Mouse (Mus musculus) kidney, embryonic 14.5 days (tissue): Measurements from ENCODE around the gene Adh4. TPM values are rescaled to one million over a fixed set of nuclear protein-coding genes. Genes with fewer than 3 reads are reported as not detected.
"Not testable (repeated sequence)": the region's sequence is repeated elsewhere in the genome, so short reads cannot be mapped to it uniquely, and the experiment has no call there.

Experiments
- ATAC-seq: fragments of 200-750 bp; cut with Nextera tagmentation; 2 replicates; pipeline ENCODE4 v1.8.0; 2017; ENCODE audit warnings: moderate number of reproducible peaks, mild to moderate bottlenecking, moderate TSS enrichment, moderate library complexity; ENCODE audit not compliant: low FRiP score, low TSS enrichment
- H3K27ac ChIP-seq: fragments of 300-500 bp; sonication (generic); 2 replicates; pipeline ENCODE4 v1.5.1; 2014; ENCODE audit warnings: low read depth, mild to moderate bottlenecking, low read length, moderate library complexity, mixed read lengths
- H3K27me3 ChIP-seq: fragments of 300-500 bp; sonication (generic); 2 replicates; pipeline ENCODE4 v1.6.1; 2014; ENCODE audit warnings: mild to moderate bottlenecking, low read length; ENCODE audit not compliant: control insufficient read depth, insufficient read depth
- H3K36me3 ChIP-seq: fragments of 300-500 bp; sonication (generic); 2 replicates; pipeline ENCODE4 v1.6.1; 2014; ENCODE audit warnings: low read length, mixed read lengths; ENCODE audit not compliant: control insufficient read depth, insufficient read depth
- H3K4me1 ChIP-seq: fragments of 300-500 bp; sonication (generic); 2 replicates; pipeline ENCODE4 v1.6.1; 2014; ENCODE audit warnings: low read length, mixed read lengths; ENCODE audit not compliant: control insufficient read depth, insufficient read depth
- H3K4me2 ChIP-seq: fragments of 300-500 bp; sonication (generic); replicated peaks from 2 replicates; pipeline ENCODE4 v1.6.1; 2014; ENCODE audit warnings: low read depth, mild to moderate bottlenecking, low read length
- H3K4me3 ChIP-seq: fragments of 300-500 bp; sonication (generic); 2 replicates; pipeline ENCODE4 v1.5.1; 2014; ENCODE audit warnings: mild to moderate bottlenecking, low read length
- H3K9ac ChIP-seq: fragments of 300-500 bp; sonication (generic); 2 replicates; pipeline ENCODE4 v1.6.1; 2014; ENCODE audit warnings: low read depth, mild to moderate bottlenecking, low read length, moderate library complexity
- H3K9me3 ChIP-seq: fragments of 300-500 bp; sonication (generic); 2 replicates; pipeline ENCODE4 v1.6.1; 2016; ENCODE audit warnings: low read length; ENCODE audit not compliant: control insufficient read depth
- WGBS: fragments of 180-500 bp; shearing (Covaris S2); extraction: QIAGEN DNeasy Blood & Tissue Kit; methylation state at CpG from one replicate; pipeline ENCODE4 v1.1.7; 2014; 5-methylcytosine and 5-hydroxymethylcytosine counted together
- polyA plus RNA-seq: library from polyadenylated mRNA; unstranded; fragments of >200 nt; fragmentation: Nextera tagmentation; extraction: Ambion mirVana; gene quantifications from 2 replicates; pipeline ENCODE4 v1.2.1, GENCODE M21; 2014

Adh4 gene
- polyA plus RNA-seq, 1 experiment from 2014 or later = not detected

DNA sequence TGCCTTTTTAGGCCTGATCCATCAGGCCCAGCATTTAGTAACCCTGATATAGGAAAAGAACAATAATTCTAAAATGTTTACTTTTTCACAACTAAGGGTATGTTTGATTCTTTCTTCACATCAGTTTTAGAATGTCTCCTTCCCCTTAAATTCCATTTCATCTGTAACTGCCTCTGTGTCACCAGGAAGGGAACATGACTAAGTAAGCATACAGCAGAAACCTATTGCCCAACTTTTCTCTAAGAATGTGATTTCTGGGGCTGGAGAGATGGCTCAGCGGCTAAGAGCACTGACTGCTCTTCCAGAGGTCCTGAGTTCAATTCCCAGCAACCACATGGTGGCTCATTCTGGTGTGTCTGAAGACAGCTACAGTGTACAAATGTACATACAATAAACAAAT lies 39.0 kb downstream of the Adh4 start:
- 94% methylated on average over 1 of the region's 1 CpGs for WGBS
- Histone ChIP-seq H3K27me3 (no peaks in the 10 kb centered on the region), H3K4me2 (no peak overlapping the region), H3K27ac (no peak overlapping the region), H3K9me3 (no peaks in the 10 kb centered on the region), H3K4me1 (no peaks in the 10 kb centered on the region), H3K9ac (no peak overlapping the region), H3K4me3 (no peak overlapping the region), H3K36me3 (peaks cover 90% of the 10 kb centered on the region)
- ATAC-seq = no peak

DNA sequence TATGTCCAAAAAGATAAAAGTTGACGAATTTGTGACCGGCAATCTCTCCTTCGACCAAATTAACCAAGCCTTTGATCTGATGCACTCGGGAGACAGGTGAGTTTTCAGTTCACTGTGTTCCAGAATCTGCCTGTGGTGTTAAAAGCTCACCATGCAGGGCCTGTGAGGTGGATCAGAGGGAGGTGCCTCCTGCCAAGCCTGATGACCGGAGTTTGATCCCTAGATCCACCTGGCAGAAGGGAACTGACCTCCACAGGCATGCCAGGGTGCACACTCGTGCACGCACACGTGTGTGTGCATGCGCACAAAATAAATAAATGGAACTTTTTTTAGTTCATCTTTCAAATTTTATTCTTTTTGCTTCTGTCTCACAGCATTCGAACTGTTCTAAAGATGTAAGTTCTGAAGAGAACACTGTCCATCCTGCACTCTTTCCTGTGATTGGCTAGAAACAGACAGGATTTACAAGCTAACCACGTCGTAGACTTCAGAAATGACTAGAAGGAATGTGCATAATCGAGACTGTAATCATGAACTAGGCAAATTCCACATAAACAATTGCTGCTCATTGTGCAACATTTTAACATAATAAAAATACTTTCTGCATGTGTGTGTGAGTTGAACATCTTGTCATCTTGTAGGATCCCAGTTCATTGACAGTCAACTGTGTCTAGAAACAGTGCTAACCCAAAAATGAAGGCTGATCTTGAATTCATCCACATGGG lies 39.6 kb downstream of the Adh4 start:
- H3K27ac ChIP-seq = no peak overlapping the region
- H3K4me2 ChIP-seq = no peak overlapping the region
- no peaks in the 10 kb centered on the region for H3K27me3 ChIP-seq
- ATAC-seq = no peak
- no peak overlapping the region for H3K4me3 ChIP-seq
- no peaks in the 10 kb centered on the region for H3K9me3 ChIP-seq
- H3K36me3 ChIP-seq = peaks cover 90% of the 10 kb centered on the region
- WGBS = 92% methylated on average over 13 of the region's 13 CpGs
- H3K9ac ChIP-seq = no peak overlapping the region
- no peaks in the 10 kb centered on the region for H3K4me1 ChIP-seq

DNA sequence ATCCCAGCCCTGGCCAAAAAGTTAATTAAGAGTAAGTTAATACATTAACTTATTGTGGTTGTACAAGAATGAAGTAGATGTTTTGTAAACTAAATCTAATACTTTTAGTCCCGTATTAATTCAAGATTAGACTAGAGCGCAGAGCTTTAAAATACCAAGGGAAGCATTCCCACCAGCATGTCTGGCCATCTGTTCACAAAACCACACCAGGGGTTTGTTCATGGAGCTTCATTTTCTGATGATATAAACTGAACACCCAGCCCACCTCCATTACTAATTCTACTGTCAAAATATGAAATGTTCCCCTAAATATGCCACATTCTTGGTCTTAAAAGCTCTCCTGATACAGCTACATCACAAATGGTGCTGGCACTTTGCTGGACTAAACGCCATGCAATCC lies 43.2 kb downstream of the Adh4 start:
- no peak overlapping the region for H3K4me3 ChIP-seq
- WGBS = 95% methylated on average over 3 of the region's 3 CpGs
- ATAC-seq = no peak
- H3K27me3 ChIP-seq = no peaks in the 10 kb centered on the region
- H3K27ac ChIP-seq = no peak overlapping the region
- H3K9ac ChIP-seq = no peak overlapping the region
- H3K4me1 ChIP-seq = no peaks in the 10 kb centered on the region
- H3K36me3 ChIP-seq = peaks cover 78% of the 10 kb centered on the region
- no peaks in the 10 kb centered on the region for H3K9me3 ChIP-seq
- H3K4me2 ChIP-seq = no peak overlapping the region

DNA sequence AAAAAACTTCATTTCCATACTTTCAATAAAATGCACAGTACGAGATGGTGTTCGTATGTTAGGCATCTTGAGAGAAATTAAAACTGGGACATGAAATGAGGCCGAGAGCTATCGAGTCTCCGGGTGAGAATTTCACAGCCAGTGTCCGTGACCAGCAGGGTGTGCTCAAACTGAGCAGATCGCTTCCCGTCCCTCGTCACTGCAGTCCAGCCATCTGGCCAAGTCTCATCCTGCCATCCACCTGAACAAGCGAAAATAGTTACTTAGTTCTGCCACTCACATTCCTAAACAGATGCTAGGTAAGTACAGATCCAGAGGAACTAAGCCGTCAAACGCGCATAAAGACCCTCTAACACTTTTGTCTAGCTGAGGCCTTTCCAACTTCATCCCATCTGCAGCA lies 45.0 kb downstream of the Adh4 start:
- no peak for ATAC-seq
- H3K4me3 ChIP-seq = no peak overlapping the region
- WGBS = 83% methylated on average over 13 of the region's 13 CpGs
- no peak overlapping the region for H3K9ac ChIP-seq
- H3K4me2 ChIP-seq = no peak overlapping the region
- H3K9me3 ChIP-seq = no peaks in the 10 kb centered on the region
- H3K4me1 ChIP-seq = no peaks in the 10 kb centered on the region
- H3K36me3 ChIP-seq = peaks cover 77% of the 10 kb centered on the region
- no peak overlapping the region for H3K27ac ChIP-seq
- no peaks in the 10 kb centered on the region for H3K27me3 ChIP-seq

DNA sequence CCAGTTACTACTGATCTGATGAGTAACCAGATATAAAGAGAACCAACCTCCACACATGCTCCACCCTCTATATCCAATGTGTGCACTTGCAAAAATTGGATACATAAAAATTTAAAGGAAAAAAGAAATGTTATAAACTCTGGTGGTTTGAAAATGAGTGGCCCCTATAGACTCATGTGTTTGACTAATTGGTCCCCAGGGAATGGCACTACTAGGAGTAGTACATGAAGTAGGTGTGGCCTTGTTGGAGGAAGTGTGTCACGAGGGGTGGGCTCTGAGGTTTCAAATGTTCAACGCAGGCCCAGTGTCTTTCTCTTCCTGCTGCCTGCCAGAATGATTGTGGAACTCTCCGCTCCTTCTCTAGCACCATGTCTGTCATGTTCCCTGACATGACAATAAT lies 46.6 kb downstream of the Adh4 start:
- Histone ChIP-seq H3K9me3 (no peaks in the 10 kb centered on the region), H3K4me1 (no peaks in the 10 kb centered on the region), H3K27ac (no peak overlapping the region), H3K27me3 (no peaks in the 10 kb centered on the region), H3K36me3 (peaks cover 77% of the 10 kb centered on the region), H3K4me2 (no peak overlapping the region), H3K9ac (no peak overlapping the region), H3K4me3 (no peak overlapping the region)
- ATAC-seq = no peak
- WGBS = 91% methylated on average over 3 of the region's 3 CpGs

DNA sequence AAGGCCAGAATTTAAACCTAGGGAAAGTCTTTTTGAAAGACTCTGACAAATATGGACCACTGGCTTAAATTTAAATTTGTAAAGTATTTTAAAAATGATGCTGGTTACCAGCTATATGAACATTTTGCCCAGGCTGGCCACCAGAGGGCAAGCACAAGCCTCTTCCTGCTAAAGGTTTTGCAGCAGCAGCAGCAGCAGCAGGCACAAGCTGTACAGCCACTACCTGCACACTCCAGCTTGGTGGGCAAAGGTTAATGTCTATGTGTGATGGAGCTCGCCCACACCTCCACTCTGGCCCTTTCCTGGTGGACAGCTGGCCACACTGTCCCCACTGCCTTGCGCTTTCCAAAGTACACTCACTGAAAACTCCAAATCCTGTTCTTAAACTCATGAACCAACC lies 47.9 kb downstream of the Adh4 start:
- Histone ChIP-seq H3K36me3 (peaks cover 73% of the 10 kb centered on the region), H3K9ac (no peak overlapping the region), H3K4me1 (no peaks in the 10 kb centered on the region), H3K27ac (no peak overlapping the region), H3K4me2 (no peak overlapping the region), H3K27me3 (no peaks in the 10 kb centered on the region), H3K4me3 (no peak overlapping the region), H3K9me3 (no peaks in the 10 kb centered on the region)
- 62% methylated on average over 2 of the region's 2 CpGs for WGBS
- peak; percentile 74; the same call in 1 of the 2 replicates for ATAC-seq

DNA sequence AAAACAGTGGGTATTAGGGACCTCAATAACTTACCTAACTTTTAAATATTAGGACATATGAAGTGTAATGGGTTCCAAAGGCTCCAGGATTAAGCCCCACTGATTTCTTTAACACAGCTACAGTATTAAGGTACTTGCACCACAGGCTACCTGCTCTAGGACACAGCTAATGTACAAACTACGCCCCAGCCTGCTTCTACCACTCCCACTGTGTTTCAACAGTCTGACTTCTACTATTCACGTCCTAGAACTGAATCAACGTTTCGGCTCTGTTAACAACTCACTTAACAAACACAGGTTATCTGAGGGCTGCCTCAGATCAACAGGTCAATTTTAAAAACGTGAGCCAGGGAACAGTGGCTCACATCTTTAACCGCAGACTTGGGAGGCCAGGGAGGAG lies 48.5 kb downstream of the Adh4 start:
- ATAC-seq = no peak
- Histone ChIP-seq H3K27me3 (no peaks in the 10 kb centered on the region), H3K4me2 (no peak overlapping the region), H3K4me1 (no peaks in the 10 kb centered on the region), H3K36me3 (peaks cover 73% of the 10 kb centered on the region), H3K9me3 (no peaks in the 10 kb centered on the region), H3K27ac (no peak overlapping the region), H3K9ac (no peak overlapping the region), H3K4me3 (no peak overlapping the region)
- 84% methylated on average over 6 of the region's 6 CpGs for WGBS

DNA sequence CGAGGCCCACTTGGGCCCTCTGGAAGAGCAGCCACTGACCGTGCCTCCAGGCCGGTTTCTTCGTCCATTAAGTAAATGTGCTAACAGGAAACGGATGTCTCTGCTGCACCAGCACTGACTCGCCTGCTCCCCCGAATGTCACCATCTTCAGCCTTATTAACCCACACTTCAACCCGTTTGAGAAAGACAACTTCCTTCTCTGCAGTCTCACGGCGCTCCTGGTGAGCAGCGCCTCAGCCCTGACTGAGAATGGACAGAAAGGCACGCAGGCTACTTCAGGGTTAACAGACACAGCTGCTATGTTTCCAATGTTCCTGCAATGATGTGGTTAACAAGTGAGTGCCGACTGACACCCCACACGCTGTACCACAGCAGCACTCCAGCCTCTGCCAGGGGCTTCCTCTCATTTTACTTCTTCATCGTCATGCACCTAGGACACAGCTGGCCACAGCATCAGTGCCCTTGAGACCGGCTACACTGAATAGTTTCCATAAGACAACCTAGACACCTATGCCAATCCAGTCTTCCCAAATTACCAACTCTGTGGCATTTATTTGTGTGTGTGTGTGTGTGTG lies 49.4 kb downstream of the Adh4 start:
- no peaks in the 10 kb centered on the region for H3K27me3 ChIP-seq
- no peak overlapping the region for H3K4me2 ChIP-seq
- peaks cover 69% of the 10 kb centered on the region for H3K36me3 ChIP-seq
- 72% methylated on average over 16 of the region's 16 CpGs for WGBS
- ATAC-seq = no peak
- H3K27ac ChIP-seq = no peak overlapping the region
- no peaks in the 10 kb centered on the region for H3K4me1 ChIP-seq
- H3K4me3 ChIP-seq = no peak overlapping the region
- no peak overlapping the region for H3K9ac ChIP-seq
- H3K9me3 ChIP-seq = no peaks in the 10 kb centered on the region

DNA sequence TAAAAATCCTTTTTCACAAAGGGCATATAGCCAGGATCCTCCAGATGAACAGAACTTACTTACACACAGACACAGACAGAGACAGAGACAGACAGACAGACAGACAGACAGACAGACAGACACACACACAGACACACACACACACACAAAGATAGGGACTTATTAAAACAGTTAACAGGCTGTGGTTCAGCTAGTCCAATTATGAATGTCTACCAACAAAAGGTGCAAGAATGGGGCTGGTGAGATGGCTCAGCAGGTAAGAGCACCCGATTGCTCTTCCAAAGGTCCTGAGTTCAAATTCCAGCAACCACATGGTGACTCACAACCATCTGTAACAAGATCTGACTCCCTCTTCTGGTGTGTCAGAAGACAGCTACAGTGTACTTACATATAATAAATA lies 51.4 kb downstream of the Adh4 start:
- not testable (repeated sequence) for H3K9me3 ChIP-seq, H3K4me3 ChIP-seq, ATAC-seq, H3K27me3 ChIP-seq, H3K27ac ChIP-seq, H3K4me2 ChIP-seq, H3K4me1 ChIP-seq, H3K9ac ChIP-seq
- WGBS = 92% methylated on average over 1 of the region's 1 CpGs
- peaks cover 73% of the 10 kb centered on the region for H3K36me3 ChIP-seq
